ENCODE assay signal across 11 mouse cellular contexts in the genomic region with DNA sequence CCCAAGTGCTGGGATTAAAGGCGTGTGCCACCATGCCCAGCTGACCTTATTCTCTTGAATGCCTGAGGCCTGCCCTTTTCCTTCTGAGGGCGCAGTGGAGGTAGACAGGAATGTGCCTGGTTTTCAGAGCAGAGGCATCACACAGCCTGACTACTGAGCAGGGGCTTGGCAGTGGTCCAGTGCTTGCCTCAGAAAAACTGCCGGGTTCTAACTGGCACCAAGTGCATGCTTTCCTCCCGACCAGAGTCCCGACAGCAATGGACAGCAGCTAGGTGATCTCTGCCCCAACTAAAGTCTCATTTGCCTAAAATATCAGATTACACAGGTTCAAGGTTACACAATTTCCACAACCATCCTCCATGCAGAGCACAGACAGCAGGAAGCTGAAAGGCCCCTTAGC. TPM values are rescaled to one million over a fixed set of nuclear protein-coding genes. Genes with fewer than 3 reads are reported as not detected.
A peak's percentile ranks its signal among the peaks of the same experiment; 100 is the strongest.
DNase-seq lines count a peak whose midpoint lies in the region; ATAC-seq lines count a peak whose summit lies in the region.
"Had no signal": no experiment of that assay in that cellular context is flagged by ENCODE, and none has a peak within 500 bp of the region (broad histone marks: within the 10 kb centered on the region; RNA-seq: fewer than 3 reads in every experiment).

No protein-coding gene starts in this region.

- H3K4me3 ChIP-seq in heart, embryonic 16.5 days (ENCODE audit: low read length), result no peak overlapping the region
- H3K4me3 ChIP-seq in forebrain, embryonic 15.5 days, result no peak overlapping the region
- H3K4me3 ChIP-seq in limb, embryonic 10.5 days, result no peak overlapping the region

- no peaks in the 10 kb centered on the region for H3K27me3 ChIP-seq in heart, embryonic 16.5 days (ENCODE audit: control insufficient read depth, insufficient read depth, low read length)
- H3K27me3 ChIP-seq in forebrain, embryonic 15.5 days, result no peaks in the 10 kb centered on the region
- H3K27me3 ChIP-seq in limb, embryonic 10.5 days (ENCODE audit: low read depth, poor library complexity, severe bottlenecking), result no peaks in the 10 kb centered on the region

- no peaks in the 10 kb centered on the region for H3K9me3 ChIP-seq in heart, embryonic 16.5 days (replicated peaks; ENCODE audit: control insufficient read depth, low read length)
- H3K9me3 ChIP-seq in forebrain, embryonic 15.5 days, result no peaks in the 10 kb centered on the region
- H3K9me3 ChIP-seq in limb, embryonic 10.5 days (replicated peaks), result no peaks in the 10 kb centered on the region
- H3K9me3 ChIP-seq: G1E had no signal

- intact Hi-C loops in heart, postnatal 25 days (cut with DNase I), result no loop called here
- intact Hi-C loops in left cerebral cortex, postnatal 14 days (cut with DNase I), result no loop called here

- no peaks in the 10 kb centered on the region for H3K4me1 ChIP-seq in heart, embryonic 16.5 days (ENCODE audit: control insufficient read depth, insufficient read depth, low read length)
- H3K4me1 ChIP-seq in forebrain, embryonic 15.5 days, result no peaks in the 10 kb centered on the region
- no peaks in the 10 kb centered on the region for H3K4me1 ChIP-seq in limb, embryonic 10.5 days

- no peak overlapping the region for H3K27ac ChIP-seq in heart, embryonic 16.5 days (ENCODE audit: low read length)
- no peak overlapping the region for H3K27ac ChIP-seq in forebrain, embryonic 15.5 days (replicated peaks)
- H3K27ac ChIP-seq in limb, embryonic 10.5 days, result no peak overlapping the region

- WGBS in heart, embryonic 16.5 days, result 40% methylated on average over 5 of the region's 5 CpGs
- 64% methylated on average over 5 of the region's 5 CpGs for WGBS in forebrain, embryonic 15.5 days
- 86% methylated on average over 5 of the region's 5 CpGs for WGBS in limb, embryonic 10.5 days

- no peak overlapping the region for H3K4me2 ChIP-seq in heart, embryonic 16.5 days (ENCODE audit: low read depth, low read length)
- no peak overlapping the region for H3K4me2 ChIP-seq in forebrain, embryonic 15.5 days (replicated peaks)
- H3K4me2 ChIP-seq: midbrain, embryonic 11.5 days had no signal

- H3K36me3 ChIP-seq in heart, embryonic 16.5 days (ENCODE audit: control insufficient read depth, insufficient read depth), result peaks cover 10% of the 10 kb centered on the region
- H3K36me3 ChIP-seq in forebrain, embryonic 15.5 days, result peaks cover 29% of the 10 kb centered on the region
- peaks cover 49% of the 10 kb centered on the region for H3K36me3 ChIP-seq in limb, embryonic 10.5 days

- 0 out of 2 replicates have a peak overlapping the region, but pooled peaks have one; percentile 21 for H3K9ac ChIP-seq in heart, embryonic 16.5 days (ENCODE audit: low read length)
- H3K9ac ChIP-seq in forebrain, embryonic 15.5 days (replicated peaks), result no peak overlapping the region

- DNase-seq in heart, postnatal 25 days (ENCODE audit: low spot score), result no peak
- peak; percentile 53 for DNase-seq in Muller cell, postnatal 12 days (ENCODE audit: inconsistent ontology term)
- DNase-seq in cerebellum, postnatal 25 days, result peak; percentile 32 to 62
- DNase-seq in left cerebral cortex, postnatal 14 days (ENCODE audit: low spot score in 2 of 2), result peak; percentile 57 to 59
- DNase-seq in thymus, postnatal 14 days, result no peak
- DNase-seq in limb, embryonic 10.5 days (ENCODE audit: low spot score), result no peak
- DNase-seq: heart, adult 11 months had no signal

- ATAC-seq in heart, embryonic 16.5 days (replicated peaks; ENCODE audit: extremely low read depth, insufficient read depth, low FRiP score), result no peak
- no peak for ATAC-seq in forebrain, embryonic 15.5 days (replicated peaks)

RNA-seq across cellular contexts. Expression of a gene that starts 8.7 kb away (rescaled TPM):
- polyA plus RNA-seq in heart, embryonic 16.5 days (2015; fragmentation: Nextera tagmentation; extraction: Ambion mirVana), result 68.7 and 72.9 TPM in 2 replicates
- total RNA-seq in heart, postnatal 25 days (2021), result 10 to 100 TPM; 30.1 to 30.5 TPM
- total RNA-seq in left cerebral cortex, postnatal 14 days (2021), result 10 to 100 TPM; 38.2 to 48.5 TPM
- polyA plus RNA-seq in forebrain, embryonic 15.5 days (2015; fragmentation: Nextera tagmentation; extraction: Ambion mirVana), result 109 and 115 TPM in 2 replicates
- polyA plus RNA-seq in limb, embryonic 10.5 days (2016; fragmentation: Nextera tagmentation; extraction: Ambion mirVana), result 178 and 236 TPM in 2 replicates

RNA-seq across cellular contexts. Expression of a gene that starts 8.7 kb away (rescaled TPM):
- polyA plus RNA-seq in heart, embryonic 16.5 days (2015; fragmentation: Nextera tagmentation; extraction: Ambion mirVana), result 38.2 and 38.7 TPM in 2 replicates
- 10 to 100 TPM; 42.0 to 45.1 TPM for total RNA-seq in heart, postnatal 25 days (2021)
- total RNA-seq in left cerebral cortex, postnatal 14 days (2021), result 10 to 100 TPM; 77.7 to 82.3 TPM
- 37.9 and 38.8 TPM in 2 replicates for polyA plus RNA-seq in forebrain, embryonic 15.5 days (2015; fragmentation: Nextera tagmentation; extraction: Ambion mirVana)
- polyA plus RNA-seq in limb, embryonic 10.5 days (2016; fragmentation: Nextera tagmentation; extraction: Ambion mirVana), result 32.1 and 32.2 TPM in 2 replicates

RNA-seq across cellular contexts. Expression of a gene that starts 8.7 kb away (rescaled TPM):
- polyA plus RNA-seq in heart, embryonic 16.5 days (2015; fragmentation: Nextera tagmentation; extraction: Ambion mirVana), result 58.0 and 62.2 TPM in 2 replicates
- 10 to 100 TPM; 87.4 to 98.3 TPM for total RNA-seq in heart, postnatal 25 days (2021)
- 100 to 1,000 TPM; 158 to 164 TPM for total RNA-seq in left cerebral cortex, postnatal 14 days (2021)
- 79.5 and 85.6 TPM in 2 replicates for polyA plus RNA-seq in forebrain, embryonic 15.5 days (2015; fragmentation: Nextera tagmentation; extraction: Ambion mirVana)
- polyA plus RNA-seq in limb, embryonic 10.5 days (2016; fragmentation: Nextera tagmentation; extraction: Ambion mirVana), result 69.7 and 74.4 TPM in 2 replicates

RNA-seq across cellular contexts. Expression of a gene that starts 33.2 kb away (rescaled TPM):
- polyA plus RNA-seq in heart, embryonic 16.5 days (2015; fragmentation: Nextera tagmentation; extraction: Ambion mirVana), result 72.1 and 74.5 TPM in 2 replicates
- 10 to 100 TPM; 42.6 to 46.8 TPM for total RNA-seq in heart, postnatal 25 days (2021)
- 10 to 100 TPM; 26.7 to 28.9 TPM for total RNA-seq in left cerebral cortex, postnatal 14 days (2021)
- 57.3 and 60.2 TPM in 2 replicates for polyA plus RNA-seq in forebrain, embryonic 15.5 days (2015; fragmentation: Nextera tagmentation; extraction: Ambion mirVana)
- 115 and 133 TPM in 2 replicates for polyA plus RNA-seq in limb, embryonic 10.5 days (2016; fragmentation: Nextera tagmentation; extraction: Ambion mirVana)

RNA-seq across cellular contexts. Expression of a gene that starts 33.2 kb away (rescaled TPM):
- 8.9 and 9.3 TPM in 2 replicates for polyA plus RNA-seq in heart, embryonic 16.5 days (2015; fragmentation: Nextera tagmentation; extraction: Ambion mirVana)
- total RNA-seq in heart, postnatal 25 days (2021), result 1 to 10 TPM; 6.4 to 6.6 TPM
- total RNA-seq in left cerebral cortex, postnatal 14 days (2021), result 10 to 100 TPM; 15.1 to 15.4 TPM
- 10.5 and 10.6 TPM in 2 replicates for polyA plus RNA-seq in forebrain, embryonic 15.5 days (2015; fragmentation: Nextera tagmentation; extraction: Ambion mirVana)
- 14.6 and 19.7 TPM in 2 replicates for polyA plus RNA-seq in limb, embryonic 10.5 days (2016; fragmentation: Nextera tagmentation; extraction: Ambion mirVana)

Comparison
In these comparisons a context has a peak if more than half of its experiments do, and no peak if none do; other contexts are left out.
1. DNase-seq: peak in Muller cell, postnatal 12 days (single experiment), cerebellum, postnatal 25 days (2 of 2) and left cerebral cortex, postnatal 14 days (2 of 2); none in heart, postnatal 25 days (single experiment), thymus, postnatal 14 days (single experiment) and limb, embryonic 10.5 days (single experiment).